Mouse (Mus musculus) neural tube, embryonic 14.5 days (tissue): ENCODE data around the gene Gm37240. TPM values are rescaled to one million over a fixed set of nuclear protein-coding genes. Genes with fewer than 3 reads are reported as not detected.

Experiments
- ATAC-seq: fragments of 200-750 bp; cut with Nextera tagmentation; 2 replicates; pipeline ENCODE4 v1.8.0; 2017; ENCODE audit warnings: low read depth, mild to moderate bottlenecking, moderate TSS enrichment, moderate library complexity
- H3K27ac ChIP-seq: fragments of 300-500 bp; sonication (generic); 2 replicates; pipeline ENCODE4 v1.5.1; 2014; ENCODE audit warnings: low read depth, mild to moderate bottlenecking, control low read depth, low read length, moderate library complexity, mixed read lengths
- H3K27me3 ChIP-seq: fragments of 300-500 bp; sonication (generic); 2 replicates; pipeline ENCODE4 v1.6.1; 2014; ENCODE audit warnings: low read length; ENCODE audit not compliant: control insufficient read depth, insufficient read depth
- H3K36me3 ChIP-seq: fragments of 300-500 bp; sonication (generic); 2 replicates; pipeline ENCODE4 v1.6.1; 2014; ENCODE audit warnings: low read length, mixed read lengths; ENCODE audit not compliant: control insufficient read depth, insufficient read depth
- H3K4me1 ChIP-seq: fragments of 300-500 bp; sonication (generic); 2 replicates; pipeline ENCODE4 v1.6.1; 2014; ENCODE audit warnings: low read length; ENCODE audit not compliant: control insufficient read depth, insufficient read depth
- H3K4me2 ChIP-seq: fragments of 300-500 bp; sonication (generic); 2 replicates; pipeline ENCODE4 v1.6.1; 2014; ENCODE audit warnings: mild to moderate bottlenecking, low read depth, low read length, control low read depth
- H3K4me3 ChIP-seq: fragments of 300-500 bp; sonication (generic); 2 replicates; pipeline ENCODE4 v1.5.1; 2014; ENCODE audit warnings: low read depth, low read length, control low read depth, mixed read lengths
- H3K9ac ChIP-seq: fragments of 300-500 bp; sonication (generic); replicated peaks from 2 replicates; pipeline ENCODE4 v1.6.1; 2014; ENCODE audit warnings: low read depth, mild to moderate bottlenecking, control low read depth, low read length, mixed read lengths
- H3K9me3 ChIP-seq: fragments of 300-500 bp; sonication (generic); 2 replicates; pipeline ENCODE4 v1.6.1; 2016; ENCODE audit warnings: low read length; ENCODE audit not compliant: control insufficient read depth
- WGBS: fragments of 180-500 bp; shearing (Covaris S2); extraction: QIAGEN DNeasy Blood & Tissue Kit; methylation state at CpG from one replicate; pipeline ENCODE4 v1.1.7; 2014; 5-methylcytosine and 5-hydroxymethylcytosine counted together
- polyA plus RNA-seq: library from polyadenylated mRNA; unstranded; fragments of >200 nt; fragmentation: Nextera tagmentation; extraction: Ambion mirVana; gene quantifications from 2 replicates; pipeline ENCODE4 v1.2.1, GENCODE M21; 2014

Gm37240 gene
- polyA plus RNA-seq, 1 experiment from 2014 or later, result not detected

- H3K36me3 ChIP-seq, result no peaks in the 10 kb centered on the region
- H3K9ac ChIP-seq, result no peak overlapping the region
- no peak overlapping the region; the same call in 1 of the 2 replicates for H3K27ac ChIP-seq
- ATAC-seq, result no peak
- 42% methylated on average over 9 of the region's 9 CpGs for WGBS
- H3K9me3 ChIP-seq, result no peaks in the 10 kb centered on the region
- H3K27me3 ChIP-seq, result no peaks in the 10 kb centered on the region
- H3K4me3 ChIP-seq, result no peak overlapping the region
- 0 out of 2 replicates have a peak, but pooled peaks cover 2% of the 10 kb centered on the region for H3K4me1 ChIP-seq
- H3K4me2 ChIP-seq, result no peak overlapping the region
Measured at GRCm38 (mm10) chr3:85203659-85204058, 683.7 kb downstream of the Gm37240 start.

DNA sequence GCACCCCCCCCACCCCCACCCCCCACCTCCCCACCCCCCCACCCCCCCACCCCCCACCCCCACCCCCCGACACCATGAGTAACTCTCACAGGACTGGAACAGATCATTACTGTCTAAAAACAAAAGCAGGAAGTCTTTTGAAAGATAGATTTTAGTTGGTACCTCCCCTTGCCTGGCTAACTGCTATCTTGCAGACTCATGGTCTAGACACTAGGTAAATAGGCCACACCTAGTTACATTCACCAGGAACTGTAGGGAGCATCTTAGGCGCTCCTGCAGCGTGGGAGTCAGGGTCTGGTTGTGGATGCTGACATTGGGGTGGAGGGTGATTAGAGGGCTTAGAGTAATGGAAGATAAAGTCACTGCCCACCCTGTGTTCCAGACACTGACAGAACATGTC is 684.6 kb downstream of the Gm37240 start:
- 82% methylated on average over 3 of the region's 3 CpGs for WGBS
- no peak overlapping the region for H3K27ac ChIP-seq
- no peaks in the 10 kb centered on the region for H3K9me3 ChIP-seq
- no peak overlapping the region for H3K9ac ChIP-seq
- H3K4me2 ChIP-seq, result no peak overlapping the region
- H3K4me3 ChIP-seq, result no peak overlapping the region
- no peak for ATAC-seq
- 0 out of 2 replicates have a peak, but pooled peaks cover 2% of the 10 kb centered on the region for H3K4me1 ChIP-seq
- H3K27me3 ChIP-seq, result no peaks in the 10 kb centered on the region
- H3K36me3 ChIP-seq, result no peaks in the 10 kb centered on the region

DNA sequence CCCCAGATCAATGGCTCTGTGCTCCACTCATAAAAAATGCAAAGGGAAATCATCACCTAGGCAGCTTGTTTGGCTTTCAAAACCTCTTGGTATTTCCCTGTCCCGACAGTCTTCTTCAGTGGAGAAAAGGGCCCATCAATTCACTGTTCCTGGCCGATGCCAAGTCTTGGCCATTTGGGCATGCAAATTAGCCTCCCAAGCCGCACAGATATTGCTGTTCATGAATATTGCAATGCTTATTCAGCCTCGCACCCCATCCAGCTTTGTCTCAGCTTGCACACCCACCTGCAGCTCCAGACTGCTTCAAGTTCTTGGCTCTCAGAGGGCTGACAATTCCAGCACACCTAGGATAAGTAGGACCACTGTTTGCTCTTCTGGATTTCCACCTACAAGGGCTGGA is 685.5 kb downstream of the Gm37240 start:
- no peak for ATAC-seq
- Histone ChIP-seq H3K4me2 (no peak overlapping the region), H3K4me3 (no peak overlapping the region), H3K36me3 (no peaks in the 10 kb centered on the region), H3K9me3 (no peaks in the 10 kb centered on the region), H3K4me1 (0 out of 2 replicates have a peak, but pooled peaks cover 2% of the 10 kb centered on the region), H3K9ac (no peak overlapping the region), H3K27ac (no peak overlapping the region), H3K27me3 (no peaks in the 10 kb centered on the region)
- WGBS, result 26% methylated on average over 4 of the region's 4 CpGs

DNA sequence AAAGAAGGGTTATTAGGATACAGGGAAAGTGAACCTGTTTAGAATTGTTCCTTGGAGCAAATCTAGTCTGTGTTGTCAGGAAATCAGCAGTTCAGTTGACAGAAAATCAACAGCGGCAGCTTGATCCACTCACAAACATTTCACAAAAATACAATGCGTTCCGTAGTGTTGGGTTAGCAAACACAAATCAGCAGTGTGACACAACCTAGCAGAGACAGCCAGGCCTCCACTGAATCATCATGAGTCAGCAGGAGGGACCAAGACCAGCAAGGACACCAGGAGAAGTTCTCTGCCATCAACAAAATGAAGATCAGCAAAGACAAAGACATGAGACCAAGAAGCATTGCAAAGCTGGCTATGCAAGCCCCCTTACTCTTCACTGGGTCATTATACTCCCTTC is 688.8 kb downstream of the Gm37240 start:
- H3K27ac ChIP-seq, result no peak overlapping the region
- H3K4me2 ChIP-seq, result no peak overlapping the region
- H3K4me3 ChIP-seq, result no peak overlapping the region
- 93% methylated on average over 3 of the region's 3 CpGs for WGBS
- no peak overlapping the region for H3K9ac ChIP-seq
- ATAC-seq, result no peak
- H3K36me3 ChIP-seq, result no peaks in the 10 kb centered on the region
- no peaks in the 10 kb centered on the region for H3K4me1 ChIP-seq
- H3K9me3 ChIP-seq, result no peaks in the 10 kb centered on the region
- H3K27me3 ChIP-seq, result no peaks in the 10 kb centered on the region

GRCm38 (mm10) chr3:85197148-85197547 is 690.2 kb downstream of the Gm37240 start:
- ATAC-seq, result no peak
- H3K27ac ChIP-seq, result no peak overlapping the region
- no peak overlapping the region for H3K4me3 ChIP-seq
- H3K9me3 ChIP-seq, result no peaks in the 10 kb centered on the region
- no peaks in the 10 kb centered on the region for H3K27me3 ChIP-seq
- 89% methylated on average over 6 of the region's 6 CpGs for WGBS
- H3K9ac ChIP-seq, result no peak overlapping the region
- no peak overlapping the region for H3K4me2 ChIP-seq
- H3K4me1 ChIP-seq, result no peaks in the 10 kb centered on the region
- no peaks in the 10 kb centered on the region for H3K36me3 ChIP-seq

GRCm38 (mm10) chr3:85196591-85196990 is 690.7 kb downstream of the Gm37240 start:
- ATAC-seq, result no peak
- Histone ChIP-seq H3K27ac (no peak overlapping the region), H3K4me3 (no peak overlapping the region), H3K36me3 (no peaks in the 10 kb centered on the region), H3K4me1 (no peaks in the 10 kb centered on the region), H3K4me2 (no peak overlapping the region), H3K9ac (no peak overlapping the region), H3K9me3 (no peaks in the 10 kb centered on the region), H3K27me3 (no peaks in the 10 kb centered on the region)
- WGBS, result 87% methylated on average over 4 of the region's 4 CpGs

DNA sequence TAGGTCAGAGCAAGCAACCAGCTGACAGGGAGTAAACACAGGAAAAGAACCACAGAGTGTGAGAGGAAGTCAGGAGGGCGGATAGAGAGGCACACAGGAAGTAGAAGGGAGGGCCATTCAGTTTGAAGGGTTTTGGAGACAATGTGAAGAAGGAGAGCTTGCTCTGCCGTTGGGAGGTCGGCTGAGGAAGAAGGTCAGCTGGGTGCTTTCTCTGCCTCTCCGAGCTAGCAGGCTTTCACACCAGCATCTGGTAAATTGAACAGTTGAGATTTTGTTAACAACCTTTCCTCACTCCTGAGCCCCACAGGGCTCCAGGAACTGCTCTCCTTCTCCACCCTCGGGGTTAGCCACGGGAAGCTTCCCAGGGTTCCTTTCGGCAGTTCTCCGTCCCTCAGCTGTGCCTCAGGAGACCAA is 692.2 kb downstream of the Gm37240 start:
- WGBS, result 71% methylated on average over 8 of the region's 8 CpGs
- Histone ChIP-seq H3K36me3 (no peaks in the 10 kb centered on the region), H3K4me2 (no peak overlapping the region), H3K9ac (no peak overlapping the region), H3K27ac (no peak overlapping the region), H3K9me3 (no peaks in the 10 kb centered on the region), H3K27me3 (no peaks in the 10 kb centered on the region), H3K4me1 (no peaks in the 10 kb centered on the region), H3K4me3 (no peak overlapping the region)
- no peak for ATAC-seq

DNA sequence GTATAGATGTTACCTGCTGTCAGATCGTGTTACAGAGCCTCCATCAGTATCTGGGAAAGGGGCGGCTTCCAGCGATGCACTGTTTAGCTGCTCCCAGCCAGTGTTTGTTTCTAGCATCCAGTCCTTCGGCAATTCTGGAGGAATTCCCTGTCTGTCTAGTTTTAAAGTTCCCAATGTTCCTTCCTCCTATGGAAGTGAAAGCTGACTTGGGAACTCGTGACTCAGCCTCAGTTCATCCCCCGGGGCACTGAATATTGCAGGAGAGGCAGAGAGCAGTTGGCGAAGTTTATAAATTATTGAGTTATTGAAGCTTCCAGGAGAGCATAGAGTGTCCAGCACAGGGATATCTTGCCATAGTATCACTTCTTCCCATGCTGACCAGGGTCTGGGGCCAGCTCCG is 697.5 kb downstream of the Gm37240 start:
- peaks cover 13% of the 10 kb centered on the region for H3K4me1 ChIP-seq
- ATAC-seq, result no peak
- no peak overlapping the region for H3K27ac ChIP-seq
- H3K36me3 ChIP-seq, result no peaks in the 10 kb centered on the region
- H3K9me3 ChIP-seq, result no peaks in the 10 kb centered on the region
- H3K4me3 ChIP-seq, result no peak overlapping the region
- H3K9ac ChIP-seq, result no peak overlapping the region
- no peaks in the 10 kb centered on the region for H3K27me3 ChIP-seq
- 77% methylated on average over 8 of the region's 8 CpGs for WGBS
- no peak overlapping the region for H3K4me2 ChIP-seq

DNA sequence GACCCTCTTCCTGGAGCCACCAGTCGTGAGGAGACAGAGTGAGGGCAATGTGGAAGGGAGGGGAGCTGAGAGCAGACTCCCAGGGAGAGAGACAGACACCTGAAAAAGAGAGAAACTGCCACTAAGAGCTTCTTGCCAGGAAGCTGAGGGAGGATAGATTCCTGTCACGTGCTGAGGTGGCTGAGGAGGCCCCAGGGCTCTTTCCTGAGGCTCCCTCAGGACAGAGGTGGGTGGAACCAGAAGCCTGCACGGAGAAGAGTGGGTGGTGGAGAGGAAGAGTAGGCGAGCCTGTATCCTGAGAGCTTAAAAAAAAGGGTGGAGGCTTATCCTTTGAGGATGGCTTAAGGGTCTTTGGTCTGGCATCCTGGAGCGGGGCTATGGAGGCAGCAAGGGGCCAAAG is 699.0 kb downstream of the Gm37240 start:
- Histone ChIP-seq H3K9ac (no peak overlapping the region), H3K4me2 (no peak overlapping the region), H3K27me3 (no peaks in the 10 kb centered on the region), H3K4me1 (peaks cover 13% of the 10 kb centered on the region), H3K36me3 (no peaks in the 10 kb centered on the region), H3K9me3 (no peaks in the 10 kb centered on the region), H3K27ac (no peak overlapping the region), H3K4me3 (no peak overlapping the region)
- WGBS, result 46% methylated on average over 5 of the region's 5 CpGs
- ATAC-seq, result no peak
